Mouse (Mus musculus) embryonic fibroblast, embryonic 13.5 days (primary cell): ENCODE measurements around the gene Pou2f3.

Experiments
- CTCF ChIP-seq: IDR thresholded peaks from 2 replicates; pipeline ENCODE4 v1.5.1; 2011; ENCODE audit warnings: mild to moderate bottlenecking, control low read depth, low read length, moderate library complexity, borderline replicate concordance; ENCODE audit not compliant: insufficient read depth
- POLR2A ChIP-seq: IDR thresholded peaks from 2 replicates; pipeline ENCODE4 v1.6.1; 2011; ENCODE audit warnings: low read depth, mild to moderate bottlenecking, control low read depth, low read length, moderate library complexity

DNA sequence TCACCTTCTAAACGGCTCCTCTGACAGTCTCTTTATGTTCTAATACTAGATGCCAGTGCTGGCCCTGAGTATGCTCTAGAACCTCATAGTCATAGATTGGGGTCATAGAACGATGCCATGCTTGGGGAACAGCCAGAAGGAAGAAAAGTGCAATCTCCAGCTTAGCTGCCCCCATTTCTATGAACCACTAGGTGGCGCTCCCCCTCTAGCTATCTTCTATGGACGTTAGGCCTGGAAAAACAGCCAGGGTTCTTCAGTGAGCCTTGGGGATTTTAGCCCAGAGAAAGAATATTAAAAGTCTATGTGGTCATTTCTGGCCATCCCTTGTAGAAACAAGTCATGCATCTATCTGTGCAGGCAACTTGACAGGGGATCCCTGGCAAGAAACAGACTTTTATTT is 68.3 kb downstream of the Pou2f3 start:
- 0 out of 2 replicates have a peak, but pooled peaks have one; percentile 22 for TF ChIP-seq CTCF
- no peak for TF ChIP-seq POLR2A
